Mouse (Mus musculus) forebrain, embryonic 11.5 days (tissue): ENCODE results near the gene Tcte2. TPM values are rescaled to one million over a fixed set of nuclear protein-coding genes. Genes with fewer than 3 reads are reported as not detected.
"Not testable (repeated sequence)": the region's sequence is repeated elsewhere in the genome, so short reads cannot be mapped to it uniquely, and the experiment has no call there.

Experiments
- ATAC-seq: fragments of 200-750 bp; cut with Nextera tagmentation; replicated peaks from 2 replicates; pipeline ENCODE4 v1.8.0; 2017; ENCODE audit warnings: moderate TSS enrichment; ENCODE audit not compliant: low FRiP score
- DNase-seq: peaks from one replicate; pipeline ENCODE4 v3.0.0-alpha.2; 2017; ENCODE audit warnings: low spot score
- H3K27ac ChIP-seq: fragments of 300-500 bp; sonication (generic); 2 replicates; pipeline ENCODE4 v1.5.1; 2014; ENCODE audit warnings: low read depth, low read length
- H3K27me3 ChIP-seq: fragments of 300-500 bp; sonication (generic); 2 replicates; pipeline ENCODE4 v1.6.1; 2014; ENCODE audit warnings: mild to moderate bottlenecking, low read length, mixed read lengths; ENCODE audit not compliant: control insufficient read depth, insufficient read depth
- H3K36me3 ChIP-seq: fragments of 300-500 bp; sonication (generic); 2 replicates; pipeline ENCODE4 v1.6.1; 2014; ENCODE audit warnings: mild to moderate bottlenecking, low read length, moderate library complexity, mixed read lengths; ENCODE audit not compliant: control insufficient read depth, insufficient read depth
- H3K4me1 ChIP-seq: fragments of 300-500 bp; sonication (generic); replicated peaks from 2 replicates; pipeline ENCODE4 v1.6.1; 2014; ENCODE audit warnings: low read length, mixed read lengths; ENCODE audit not compliant: control insufficient read depth, insufficient read depth
- H3K4me2 ChIP-seq: fragments of 300-500 bp; sonication (generic); 2 replicates; pipeline ENCODE4 v1.6.1; 2014; ENCODE audit warnings: low read depth, mild to moderate bottlenecking, low read length, moderate library complexity, mixed read lengths; ENCODE audit not compliant: severe bottlenecking
- H3K4me3 ChIP-seq: fragments of 300-500 bp; sonication (generic); 2 replicates; pipeline ENCODE4 v1.5.1; 2014; ENCODE audit warnings: low read depth, low read length
- H3K9ac ChIP-seq: fragments of 300-500 bp; sonication (generic); 2 replicates; pipeline ENCODE4 v1.6.1; 2014; ENCODE audit warnings: low read length
- H3K9me3 ChIP-seq: fragments of 300-500 bp; sonication (generic); 2 replicates; pipeline ENCODE4 v1.6.1; 2016; ENCODE audit warnings: low read length, mixed read lengths; ENCODE audit not compliant: control insufficient read depth
- WGBS: fragments of 180-500 bp; shearing (Covaris S2); extraction: QIAGEN DNeasy Blood & Tissue Kit; methylation state at CpG from one replicate; pipeline ENCODE4 v1.1.7; 2014; 5-methylcytosine and 5-hydroxymethylcytosine counted together
- polyA plus RNA-seq: library from polyadenylated mRNA; unstranded; fragments of >200 nt; fragmentation: Nextera tagmentation; extraction: Ambion mirVana; gene quantifications from 2 replicates; pipeline ENCODE4 v1.2.1, GENCODE M21; 2014

Gene Tcte2
- polyA plus RNA-seq, 1 experiment from 2014 or later, result 11.6 TPM

DNA sequence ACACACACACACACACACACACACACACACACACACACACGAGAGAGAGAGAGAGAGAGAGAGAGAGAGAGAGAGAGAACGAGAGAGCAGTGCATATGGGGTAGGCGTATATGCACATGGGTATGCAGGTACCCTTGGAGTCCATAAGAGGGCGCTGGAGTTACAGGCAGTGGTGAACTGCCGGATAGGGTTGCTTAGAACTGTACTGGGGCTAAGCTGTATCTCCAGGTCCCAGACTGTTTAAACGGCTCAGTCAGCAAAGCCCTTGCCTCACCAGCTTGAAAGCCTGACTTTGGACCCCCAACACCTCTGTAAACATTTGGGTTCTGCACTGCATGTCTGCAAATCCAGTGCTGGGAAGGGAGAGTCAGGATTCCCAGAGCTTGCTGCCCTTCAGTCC lies 79.9 kb downstream of the Tcte2 start:
- no peaks in the 10 kb centered on the region for H3K36me3 ChIP-seq
- WGBS, result 93% methylated on average over 5 of the region's 6 CpGs
- H3K9me3 ChIP-seq, result no peaks in the 10 kb centered on the region
- ATAC-seq (no peak), DNase-seq (no peak)
- H3K4me3 ChIP-seq, result no peak overlapping the region
- no peak overlapping the region for H3K9ac ChIP-seq
- no peak overlapping the region for H3K27ac ChIP-seq
- no peaks in the 10 kb centered on the region for H3K27me3 ChIP-seq
- H3K4me1 ChIP-seq, result peaks cover 11% of the 10 kb centered on the region
- no peak overlapping the region for H3K4me2 ChIP-seq

DNA sequence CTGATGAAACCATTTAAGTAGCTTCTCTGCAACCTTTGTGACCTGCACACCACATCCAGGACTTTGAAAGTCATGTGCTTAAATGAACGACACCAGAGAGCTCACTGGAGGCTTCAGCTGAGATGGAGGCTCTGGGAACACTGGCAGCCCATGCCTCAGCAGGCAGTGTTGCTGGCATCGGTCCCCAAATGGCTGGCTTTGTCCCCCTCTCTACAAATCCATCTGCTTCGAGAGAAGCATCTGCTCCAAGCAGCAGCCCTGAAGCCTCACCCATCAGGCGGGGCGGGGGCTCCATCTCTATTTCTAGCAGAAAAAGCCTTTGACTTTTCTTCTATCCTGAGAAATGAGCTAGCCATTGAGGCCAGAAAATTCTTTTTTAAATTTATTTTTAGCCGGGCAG lies 80.5 kb downstream of the Tcte2 start:
- DNase-seq, result no peak
- Histone ChIP-seq H3K4me1 (peaks cover 11% of the 10 kb centered on the region), H3K9me3 (no peaks in the 10 kb centered on the region), H3K27ac (no peak overlapping the region), H3K36me3 (no peaks in the 10 kb centered on the region), H3K4me2 (no peak overlapping the region), H3K27me3 (no peaks in the 10 kb centered on the region), H3K9ac (no peak overlapping the region), H3K4me3 (no peak overlapping the region)
- 87% methylated on average over 6 of the region's 6 CpGs for WGBS
- no peak for ATAC-seq

DNA sequence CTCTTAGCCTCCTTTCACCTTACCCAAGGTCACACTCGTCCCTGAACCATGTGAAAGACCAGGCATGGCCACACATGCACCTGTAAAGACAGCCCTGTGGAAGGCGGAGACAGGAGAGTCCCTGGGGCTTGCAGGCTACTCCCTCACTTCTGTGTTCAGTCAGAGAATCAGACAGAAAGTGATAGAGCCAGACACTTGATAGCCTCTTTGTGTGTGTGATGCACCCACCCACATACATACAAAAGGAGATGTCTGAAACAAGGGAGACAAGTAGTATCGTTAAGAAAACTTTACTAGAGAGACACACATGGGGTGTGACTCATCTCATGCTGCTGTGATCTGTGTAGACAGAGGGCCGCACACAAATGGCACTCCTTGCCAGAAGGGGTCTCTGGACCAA lies 81.3 kb downstream of the Tcte2 start:
- Histone ChIP-seq H3K27ac (no peak overlapping the region), H3K36me3 (no peaks in the 10 kb centered on the region), H3K4me2 (no peak overlapping the region), H3K4me3 (no peak overlapping the region), H3K9ac (no peak overlapping the region), H3K27me3 (no peaks in the 10 kb centered on the region), H3K4me1 (peaks cover 11% of the 10 kb centered on the region), H3K9me3 (no peaks in the 10 kb centered on the region)
- no peak for ATAC-seq
- DNase-seq, result no peak
- WGBS, result 70% methylated on average over 4 of the region's 4 CpGs

GRCm38 (mm10) chr17:13679725-13680124 lies 81.9 kb downstream of the Tcte2 start:
- no peak overlapping the region for H3K27ac ChIP-seq
- WGBS, result 75% methylated on average over 6 of the region's 6 CpGs
- H3K4me2 ChIP-seq, result no peak overlapping the region
- ATAC-seq (no peak), DNase-seq (no peak)
- H3K4me3 ChIP-seq, result no peak overlapping the region
- no peaks in the 10 kb centered on the region for H3K36me3 ChIP-seq
- peaks cover 11% of the 10 kb centered on the region for H3K4me1 ChIP-seq
- no peak overlapping the region for H3K9ac ChIP-seq
- H3K27me3 ChIP-seq, result no peaks in the 10 kb centered on the region
- H3K9me3 ChIP-seq, result no peaks in the 10 kb centered on the region

DNA sequence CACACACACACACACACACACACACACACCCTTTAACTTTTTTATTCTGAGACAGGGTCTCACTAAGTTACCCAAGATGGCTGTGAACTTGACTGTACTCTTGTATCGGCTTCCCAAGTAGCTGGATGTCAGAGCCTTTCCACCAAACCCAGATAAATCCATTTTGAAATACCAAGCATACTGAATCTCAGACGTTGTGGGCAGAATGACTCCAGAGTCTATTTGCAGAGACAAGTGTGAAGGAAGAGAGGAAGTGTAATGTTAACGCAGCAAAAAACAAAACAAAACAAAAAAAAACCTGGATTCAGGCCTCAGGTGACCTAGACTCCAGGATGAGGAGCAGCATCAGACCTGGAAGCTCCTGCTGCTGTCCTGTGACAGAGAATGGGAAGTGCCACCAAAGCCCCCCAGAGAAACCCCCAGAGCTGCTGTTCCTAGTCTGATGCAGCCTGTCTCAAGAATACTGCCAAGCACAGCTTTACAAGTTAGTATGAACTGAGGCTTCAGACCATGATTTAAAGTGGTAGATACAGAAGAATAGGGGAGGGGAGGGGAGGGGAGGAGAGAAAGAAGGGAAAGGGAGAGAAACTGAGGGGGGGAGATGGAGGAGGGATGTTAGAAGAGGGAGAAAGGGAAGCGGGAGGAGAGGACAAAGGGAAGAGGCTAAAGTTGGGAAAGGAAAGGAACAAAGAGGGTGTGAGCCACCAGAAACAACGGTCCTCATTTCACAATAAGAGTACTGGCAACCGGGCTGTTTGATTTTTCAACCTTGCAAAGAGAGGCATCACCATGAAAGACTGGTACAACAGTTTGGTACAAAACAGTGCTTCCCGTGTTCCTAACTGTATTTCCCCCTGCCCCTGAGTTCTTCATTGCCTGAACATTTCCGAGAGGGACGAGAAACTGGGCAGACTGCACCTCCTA lies 84.1 kb downstream of the Tcte2 start:
- no peak overlapping the region for H3K4me2 ChIP-seq
- no peak for DNase-seq

DNA sequence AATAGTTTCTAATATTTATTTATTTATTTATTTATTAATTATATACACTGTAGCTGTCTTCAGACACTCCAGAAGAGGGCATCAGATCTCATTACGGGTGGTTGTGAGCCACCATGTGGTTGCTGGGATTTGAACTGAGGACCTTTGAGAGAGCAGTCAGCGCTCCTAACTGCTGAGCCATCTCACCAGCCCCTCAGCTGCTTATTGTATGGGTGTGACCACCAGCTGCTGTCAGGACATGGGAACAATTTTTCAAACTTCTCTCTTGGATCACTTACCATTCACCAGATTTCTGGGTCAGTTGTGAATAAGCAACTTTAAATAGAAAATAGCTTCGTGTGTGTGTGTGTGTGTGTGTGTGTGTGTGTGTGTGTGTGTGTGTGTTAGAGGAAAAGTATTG lies 85.5 kb downstream of the Tcte2 start:
- not testable (repeated sequence) for H3K27ac ChIP-seq, H3K27me3 ChIP-seq, DNase-seq, ATAC-seq, H3K9ac ChIP-seq, H3K36me3 ChIP-seq, H3K4me3 ChIP-seq, H3K4me2 ChIP-seq, H3K9me3 ChIP-seq, H3K4me1 ChIP-seq
- 86% methylated on average over 3 of the region's 3 CpGs for WGBS

More for the DNA sequence above, 84.1 kb downstream of the Tcte2 start:
- Histone ChIP-seq H3K4me3 (no peak overlapping the region), H3K27me3 (no peaks in the 10 kb centered on the region), H3K9me3 (no peaks in the 10 kb centered on the region), H3K36me3 (no peaks in the 10 kb centered on the region), H3K9ac (peak overlapping the region; percentile 24; the same call in 1 of the 2 replicates), H3K4me1 (peaks cover 3% of the 10 kb centered on the region), H3K27ac (peak overlapping the region; percentile 46)
- ATAC-seq, result no peak
- WGBS, result 38% methylated on average over 9 of the region's 9 CpGs

- no peak for DNase-seq
- no peak overlapping the region for H3K9ac ChIP-seq
- 59% methylated on average over 4 of the region's 4 CpGs for WGBS
These were observed 86.0 kb downstream of the Tcte2 start for GRCm38 (mm10) chr17:13675630-13676029.

GRCm38 (mm10) chr17:13674695-13675306 lies 86.8 kb downstream of the Tcte2 start:
- no peaks in the 10 kb centered on the region for H3K36me3 ChIP-seq
- no peaks in the 10 kb centered on the region for H3K27me3 ChIP-seq
- no peaks in the 10 kb centered on the region for H3K9me3 ChIP-seq
- peaks cover 1% of the 10 kb centered on the region; the same call in 1 of the 2 replicates for H3K4me1 ChIP-seq
- H3K4me3 ChIP-seq, result no peak overlapping the region
- no peak overlapping the region for H3K4me2 ChIP-seq
- no peak for ATAC-seq
- H3K27ac ChIP-seq, result no peak overlapping the region
- DNase-seq, result no peak
- H3K9ac ChIP-seq, result no peak overlapping the region
- 86% methylated on average over 6 of the region's 6 CpGs for WGBS

More at GRCm38 (mm10) chr17:13675630-13676029, 86.0 kb downstream of the Tcte2 start:
- Histone ChIP-seq H3K27ac (no peak overlapping the region), H3K36me3 (no peaks in the 10 kb centered on the region), H3K27me3 (no peaks in the 10 kb centered on the region), H3K4me3 (no peak overlapping the region), H3K4me1 (no peaks in the 10 kb centered on the region; the same call in 1 of the 2 replicates), H3K4me2 (no peak overlapping the region), H3K9me3 (no peaks in the 10 kb centered on the region)
- ATAC-seq, result no peak
